ENCODE assay signal across 20 mouse cellular contexts in genomic region chr13:83131982-83132354, GRCm38 (mm10).
"Had no signal": no experiment of that assay in that cellular context is flagged by ENCODE, and none has a peak within 500 bp of the region (broad histone marks: within the 10 kb centered on the region; RNA-seq: fewer than 3 reads in every experiment).

No protein-coding gene starts in this region.

- H3K27ac ChIP-seq: intestine, embryonic 15.5 days; kidney, embryonic 15.5 days; limb, embryonic 10.5 days; limb, embryonic 13.5 days; liver, embryonic 12.5 days; liver, embryonic 15.5 days; lung, embryonic 15.5 days; neural tube, embryonic 13.5 days had no signal

- H3K4me3 ChIP-seq: intestine, embryonic 15.5 days; kidney, embryonic 15.5 days; limb, embryonic 10.5 days; limb, embryonic 13.5 days; liver, embryonic 12.5 days; liver, embryonic 15.5 days; lung, embryonic 15.5 days; myocyte; neural tube, embryonic 13.5 days had no signal

- H3K9me3 ChIP-seq: intestine, embryonic 15.5 days; kidney, embryonic 15.5 days; limb, embryonic 10.5 days; limb, embryonic 13.5 days; liver, embryonic 12.5 days; liver, embryonic 15.5 days; lung, embryonic 15.5 days; neural tube, embryonic 13.5 days had no signal

- H3K4me1 ChIP-seq: intestine, embryonic 15.5 days; kidney, embryonic 15.5 days; limb, embryonic 13.5 days; liver, embryonic 12.5 days; liver, embryonic 15.5 days; lung, embryonic 15.5 days had no signal

- ATAC-seq: intestine, embryonic 15.5 days; liver, embryonic 12.5 days had no signal

- H3K4me2 ChIP-seq: intestine, embryonic 15.5 days; kidney, embryonic 15.5 days; limb, embryonic 13.5 days; liver, embryonic 12.5 days; liver, embryonic 15.5 days; lung, embryonic 15.5 days; neural tube, embryonic 13.5 days had no signal

- DNase-seq: kidney, adult 11 months; kidney, adult 8-10 months; kidney, postnatal 10 days; kidney, postnatal 36 days; layer of hippocampus, postnatal 36 days; liver; lung, adult 18-20 months; lung, postnatal 10 days; lung, postnatal 4 days; thymus, adult 18-20 months; thymus, postnatal 36 days had no signal

- H3K36me3 ChIP-seq: intestine, embryonic 15.5 days; kidney, embryonic 15.5 days; limb, embryonic 10.5 days; limb, embryonic 13.5 days; liver, embryonic 12.5 days; liver, embryonic 15.5 days; lung, embryonic 15.5 days; neural tube, embryonic 13.5 days had no signal

- H3K27me3 ChIP-seq: intestine, embryonic 15.5 days; kidney, embryonic 15.5 days; limb, embryonic 13.5 days; liver, embryonic 12.5 days; liver, embryonic 15.5 days; lung, embryonic 15.5 days; neural tube, embryonic 13.5 days had no signal

- H3K9ac ChIP-seq: intestine, embryonic 15.5 days; kidney, embryonic 15.5 days; limb, embryonic 13.5 days; liver, embryonic 12.5 days; liver, embryonic 15.5 days; lung, embryonic 15.5 days; neural tube, embryonic 13.5 days had no signal
